Mouse (Mus musculus): ENCODE measurements around the gene Dnajc12.
"Not testable (repeated sequence)": the region's sequence is repeated elsewhere in the genome, so short reads cannot be mapped to it uniquely, and the experiment has no call there.

Dnajc12 gene

GRCm38 (mm10) chr10:63429785-63430305 is 47.6 kb downstream of the Dnajc12 start, which contains the start of gene Ctnna3:
Gene Ctnna3, plus strand, starts transcription at chr10:63430098.
- DNase-seq (ENCODE audit: low spot score) = peak; percentile 70

GRCm38 (mm10) chr10:63431221-63431736 is 49.0 kb downstream of the Dnajc12 start:
- no peak for DNase-seq (ENCODE audit: low spot score)

GRCm38 (mm10) chr10:63432099-63432498 is 49.9 kb downstream of the Dnajc12 start:
- no peak for DNase-seq (ENCODE audit: low spot score)

- no peak for DNase-seq (ENCODE audit: low spot score)
Measured at GRCm38 (mm10) chr10:63432887-63433286, 50.6 kb downstream of the Dnajc12 start.

- no peak for DNase-seq (ENCODE audit: low spot score)
Measured at GRCm38 (mm10) chr10:63438736-63439262, 56.6 kb downstream of the Dnajc12 start.

GRCm38 (mm10) chr10:63439694-63440228 is 57.5 kb downstream of the Dnajc12 start:
- no peak for DNase-seq (ENCODE audit: low spot score)

- DNase-seq (ENCODE audit: low spot score) = not testable (repeated sequence)
Measured at GRCm38 (mm10) chr10:63444602-63445387, 62.6 kb downstream of the Dnajc12 start.

- no peak for DNase-seq (ENCODE audit: low spot score)
Measured at GRCm38 (mm10) chr10:63453926-63454325, 71.7 kb downstream of the Dnajc12 start.

GRCm38 (mm10) chr10:63455110-63455878 is 73.1 kb downstream of the Dnajc12 start:
- peak; percentile 43 for DNase-seq (ENCODE audit: low spot score)

- no peak for DNase-seq (ENCODE audit: low spot score)
Measured at GRCm38 (mm10) chr10:63457292-63458128, 75.3 kb downstream of the Dnajc12 start.

Measured in ovary, postnatal 14 days (tissue).